In the genomic region with DNA sequence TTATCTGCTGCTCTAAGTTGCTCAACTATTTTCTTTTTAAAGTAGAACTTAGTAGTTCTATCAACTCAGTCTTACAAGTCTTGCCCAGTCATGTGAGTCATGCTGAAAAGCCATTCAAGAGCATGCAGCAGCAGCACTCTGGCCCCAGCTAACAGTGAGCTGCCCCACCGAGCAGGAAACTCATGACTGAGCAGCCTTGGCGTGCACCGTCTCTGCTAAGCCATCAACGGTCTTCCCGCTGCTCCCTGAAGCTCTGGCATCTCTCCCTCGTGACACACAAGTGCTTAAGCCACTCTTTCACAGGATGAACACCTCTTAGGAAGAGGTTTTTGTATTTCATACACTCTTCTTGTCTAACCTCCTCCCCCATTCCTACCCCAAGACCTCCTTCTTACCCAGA, we compare ENCODE assay signal across 12 mouse cellular contexts. TPM values are rescaled to one million over a fixed set of nuclear protein-coding genes. Genes with fewer than 3 reads are reported as not detected.
A peak's percentile ranks its signal among the peaks of the same experiment; 100 is the strongest.
DNase-seq lines count a peak whose midpoint lies in the region; ATAC-seq and TF ChIP-seq lines count a peak whose summit lies in the region.
"Had no signal": no experiment of that assay in that cellular context is flagged by ENCODE, and none has a peak within 500 bp of the region (broad histone marks: within the 10 kb centered on the region; RNA-seq: fewer than 3 reads in every experiment).

No protein-coding gene starts in this region.

- no peak overlapping the region for H3K9ac ChIP-seq in heart, embryonic 16.5 days (ENCODE audit: low read length)
- no peak overlapping the region for H3K9ac ChIP-seq in hindbrain, embryonic 16.5 days (ENCODE audit: low read depth, low read length)
- H3K9ac ChIP-seq: hindbrain, embryonic 13.5 days; lung, embryonic 14.5 days; stomach, embryonic 15.5 days had no signal

- H3K27ac ChIP-seq in heart, embryonic 16.5 days (ENCODE audit: low read length) = peak overlapping the region; percentile 60
- H3K27ac ChIP-seq in limb, embryonic 10.5 days = no peak overlapping the region
- no peak overlapping the region for H3K27ac ChIP-seq in forebrain, embryonic 10.5 days
- no peak overlapping the region for H3K27ac ChIP-seq in hindbrain, embryonic 16.5 days (ENCODE audit: low read depth, low read length)
- H3K27ac ChIP-seq: hindbrain, embryonic 13.5 days; stomach, embryonic 15.5 days had no signal

- ATAC-seq in Patski = peak; percentile 95
- peak; percentile 56; the same call in 1 of the 2 replicates for ATAC-seq in heart, embryonic 16.5 days (replicated peaks; ENCODE audit: extremely low read depth, insufficient read depth, low FRiP score)
- ATAC-seq in hindbrain, embryonic 16.5 days = no peak

- in situ Hi-C loops in Patski (cut with MboI; ENCODE audit: low pct_unique_long_range_greater_than_20kb) = no loop called here

- 20% methylated on average over 6 of the region's 6 CpGs for WGBS in heart, embryonic 16.5 days
- 79% methylated on average over 6 of the region's 6 CpGs for WGBS in limb, embryonic 10.5 days
- 83% methylated on average over 6 of the region's 6 CpGs for WGBS in forebrain, embryonic 10.5 days
- 43% methylated on average over 6 of the region's 6 CpGs for WGBS in hindbrain, embryonic 16.5 days

- no peak overlapping the region for H3K4me3 ChIP-seq in heart, embryonic 16.5 days (ENCODE audit: low read length)
- no peak overlapping the region for H3K4me3 ChIP-seq in limb, embryonic 10.5 days
- no peak overlapping the region for H3K4me3 ChIP-seq in forebrain, embryonic 10.5 days
- H3K4me3 ChIP-seq in hindbrain, embryonic 16.5 days (ENCODE audit: low read length) = no peak overlapping the region
- H3K4me3 ChIP-seq: hindbrain, embryonic 13.5 days; stomach, embryonic 15.5 days had no signal

- TF ChIP-seq CTCF in Patski (IDR thresholded peaks at IDR 0.05) = no peak

- peak; percentile 21 for DNase-seq in gastrocnemius, postnatal 25 days
- DNase-seq in gastrocnemius, adult 18-20 months (ENCODE audit: low spot score) = no peak
- peak; percentile 61 for DNase-seq in Patski (ENCODE audit: low read depth, low spot score)
- DNase-seq in kidney, postnatal 36 days = peak; percentile 67 to 69
- DNase-seq in limb, embryonic 10.5 days (ENCODE audit: low spot score) = no peak
- DNase-seq in forebrain, embryonic 10.5 days (ENCODE audit: extremely low spot score, low spot score) = no peak
- DNase-seq: cerebellum, adult 9-10 months; lung, embryonic 14.5 days had no signal

- POLR2A ChIA-PET in Patski (lab: Charles Lee) = no interaction called here

- peaks cover 20% of the 10 kb centered on the region; the same call in 1 of the 2 replicates for H3K36me3 ChIP-seq in heart, embryonic 16.5 days (ENCODE audit: control insufficient read depth, insufficient read depth)
- H3K36me3 ChIP-seq in limb, embryonic 10.5 days = peaks cover 56% of the 10 kb centered on the region
- peaks cover 59% of the 10 kb centered on the region for H3K36me3 ChIP-seq in forebrain, embryonic 10.5 days (replicated peaks)
- H3K36me3 ChIP-seq in hindbrain, embryonic 16.5 days (ENCODE audit: control insufficient read depth, insufficient read depth, low read length) = peaks cover 11% of the 10 kb centered on the region

- CTCF ChIA-PET in Patski (lab: Charles Lee) = no interaction called here

- H3K4me1 ChIP-seq in heart, embryonic 16.5 days (ENCODE audit: control insufficient read depth, insufficient read depth, low read length) = peaks cover 42% of the 10 kb centered on the region
- H3K4me1 ChIP-seq in limb, embryonic 10.5 days = no peaks in the 10 kb centered on the region
- peaks cover 3% of the 10 kb centered on the region; the same call in 1 of the 2 replicates for H3K4me1 ChIP-seq in forebrain, embryonic 10.5 days
- no peaks in the 10 kb centered on the region; the same call in 1 of the 2 replicates for H3K4me1 ChIP-seq in hindbrain, embryonic 16.5 days (ENCODE audit: control insufficient read depth, insufficient read depth, low read depth, low read length)
- H3K4me1 ChIP-seq: hindbrain, embryonic 13.5 days; stomach, embryonic 15.5 days had no signal

- no peaks in the 10 kb centered on the region for H3K9me3 ChIP-seq in heart, embryonic 16.5 days (replicated peaks; ENCODE audit: control insufficient read depth, low read length)
- H3K9me3 ChIP-seq in limb, embryonic 10.5 days (replicated peaks) = no peaks in the 10 kb centered on the region
- H3K9me3 ChIP-seq in forebrain, embryonic 10.5 days = no peaks in the 10 kb centered on the region
- no peaks in the 10 kb centered on the region for H3K9me3 ChIP-seq in hindbrain, embryonic 16.5 days (ENCODE audit: control insufficient read depth, low read length)
- H3K9me3 ChIP-seq: hindbrain, embryonic 13.5 days; stomach, embryonic 15.5 days had no signal

- no peaks in the 10 kb centered on the region for H3K27me3 ChIP-seq in Patski
- no peaks in the 10 kb centered on the region for H3K27me3 ChIP-seq in heart, embryonic 16.5 days (ENCODE audit: control insufficient read depth, insufficient read depth, low read length)
- H3K27me3 ChIP-seq in limb, embryonic 10.5 days (ENCODE audit: low read depth, poor library complexity, severe bottlenecking) = no peaks in the 10 kb centered on the region
- H3K27me3 ChIP-seq in forebrain, embryonic 10.5 days (ENCODE audit: poor library complexity, severe bottlenecking) = no peaks in the 10 kb centered on the region
- H3K27me3 ChIP-seq in hindbrain, embryonic 16.5 days (replicated peaks; ENCODE audit: control insufficient read depth, insufficient read depth, low read length) = no peaks in the 10 kb centered on the region
- H3K27me3 ChIP-seq: hindbrain, embryonic 13.5 days; stomach, embryonic 15.5 days had no signal

- no peak overlapping the region for H3K4me2 ChIP-seq in heart, embryonic 16.5 days (ENCODE audit: low read depth, low read length)
- H3K4me2 ChIP-seq in hindbrain, embryonic 16.5 days (ENCODE audit: low read length) = no peak overlapping the region
- H3K4me2 ChIP-seq: hindbrain, embryonic 13.5 days; lung, embryonic 14.5 days; stomach, embryonic 15.5 days had no signal

RNA-seq across cellular contexts. Expression of a gene that starts 10.1 kb away (rescaled TPM):
- 10 to 100 TPM; 17.1 to 19.2 TPM for total RNA-seq in gastrocnemius, postnatal 25 days (2021)
- total RNA-seq in gastrocnemius, adult 18-20 months (2021) = 10 to 100 TPM; 19.7 to 21.1 TPM
- polyA plus RNA-seq in Patski (2021) = 19.1 TPM
- 17.3 and 23.4 TPM in 2 replicates for polyA plus RNA-seq in heart, embryonic 16.5 days (2015; fragmentation: Nextera tagmentation; extraction: Ambion mirVana)
- 13.6 and 14.7 TPM in 2 replicates for polyA plus RNA-seq in limb, embryonic 10.5 days (2016; fragmentation: Nextera tagmentation; extraction: Ambion mirVana)
- polyA plus RNA-seq in forebrain, embryonic 10.5 days (2016; fragmentation: Nextera tagmentation; extraction: Ambion mirVana) = 11.1 and 13.2 TPM in 2 replicates
- 8.1 and 9.5 TPM in 2 replicates for polyA plus RNA-seq in hindbrain, embryonic 16.5 days (2015; fragmentation: Nextera tagmentation; extraction: Ambion mirVana)

RNA-seq across cellular contexts. Expression of a gene that starts 53.1 kb away (rescaled TPM):
- not detected for total RNA-seq in gastrocnemius, postnatal 25 days (2021)
- not detected for total RNA-seq in gastrocnemius, adult 18-20 months (2021)
- not detected for polyA plus RNA-seq in Patski (2021)
- 0.14 and 0.36 TPM in 2 replicates for polyA plus RNA-seq in heart, embryonic 16.5 days (2015; fragmentation: Nextera tagmentation; extraction: Ambion mirVana)
- 0.09 and 0.20 TPM in 2 replicates for polyA plus RNA-seq in limb, embryonic 10.5 days (2016; fragmentation: Nextera tagmentation; extraction: Ambion mirVana)
- 1.4 and 1.5 TPM in 2 replicates for polyA plus RNA-seq in forebrain, embryonic 10.5 days (2016; fragmentation: Nextera tagmentation; extraction: Ambion mirVana)
- 20.7 and 24.0 TPM in 2 replicates for polyA plus RNA-seq in hindbrain, embryonic 16.5 days (2015; fragmentation: Nextera tagmentation; extraction: Ambion mirVana)

Comparison
In these comparisons a context has a peak if more than half of its experiments do, and no peak if none do; other contexts are left out.
1. DNase-seq: peak in gastrocnemius, postnatal 25 days (single experiment), Patski (single experiment) and kidney, postnatal 36 days (2 of 2); none in gastrocnemius, adult 18-20 months (single experiment), limb, embryonic 10.5 days (single experiment) and forebrain, embryonic 10.5 days (single experiment).